ENCODE assay signal across 8 mouse cellular contexts in the genomic region with DNA sequence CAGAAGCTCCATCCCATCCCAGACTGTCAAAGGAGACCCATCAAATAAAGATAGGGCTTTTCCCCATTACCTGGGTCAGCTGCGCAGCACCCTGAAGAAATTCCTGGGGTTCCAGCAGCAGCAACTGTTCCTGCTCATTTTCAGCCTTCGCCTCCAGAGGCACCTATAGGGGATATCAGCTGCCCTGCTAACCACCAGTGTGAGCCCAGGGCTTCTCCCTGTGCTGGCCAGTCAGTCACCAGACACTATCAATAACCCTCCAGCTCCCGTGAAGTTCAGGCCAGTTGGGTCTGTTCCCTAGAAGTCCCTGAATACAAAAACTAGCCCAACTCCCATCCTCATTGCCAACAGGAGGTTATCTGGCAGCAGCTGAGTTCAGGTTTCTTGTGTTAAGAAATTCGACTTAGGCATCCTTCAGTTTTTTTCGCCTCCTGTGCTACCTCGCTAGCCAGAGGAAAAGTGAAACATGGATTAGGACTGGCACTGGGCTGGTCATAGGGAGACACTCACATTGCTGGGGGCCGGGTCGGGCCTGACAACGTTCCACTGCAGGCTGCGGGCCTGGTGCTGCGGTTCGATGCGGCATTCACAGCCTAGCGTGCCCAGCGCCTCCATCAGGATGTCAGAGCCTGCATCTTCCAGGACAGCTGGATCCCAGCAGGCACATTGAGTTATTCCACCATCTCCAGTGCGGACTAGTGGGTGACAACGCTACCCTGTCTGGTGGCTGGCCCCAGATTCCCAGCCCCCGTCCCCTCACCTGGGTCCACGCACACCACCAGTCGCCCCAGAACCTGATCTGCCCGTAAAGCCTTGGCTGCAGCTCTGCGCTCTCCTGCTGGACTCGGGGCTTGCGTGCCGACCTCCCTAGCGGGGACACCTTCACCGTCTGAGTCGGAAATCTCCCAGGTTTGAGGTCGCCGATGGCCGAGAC. TPM values are rescaled to one million over a fixed set of nuclear protein-coding genes. Genes with fewer than 3 reads are reported as not detected.
DNase-seq lines count a peak whose midpoint lies in the region; ATAC-seq and TF ChIP-seq lines count a peak whose summit lies in the region.

No protein-coding gene starts in this region.

- no peak for TF ChIP-seq EP300 in heart, adult 2 months (IDR thresholded peaks at IDR 0.05; ENCODE audit: insufficient read depth, low read depth, low read length)

- TF ChIP-seq CTCF in heart, adult 2 months (IDR thresholded peaks at IDR 0.05): no peak

- H3K4me1 ChIP-seq in heart, adult 2 months (ENCODE audit: control insufficient read depth, insufficient read depth, low read length): peaks cover 3% of the 10 kb centered on the region
- H3K4me1 ChIP-seq in embryonic facial prominence, embryonic 14.5 days (ENCODE audit: control insufficient read depth, insufficient read depth, low read length): peaks cover 10% of the 10 kb centered on the region
- peaks cover 25% of the 10 kb centered on the region for H3K4me1 ChIP-seq in limb, embryonic 11.5 days (ENCODE audit: control insufficient read depth, insufficient read depth, low read length)
- H3K4me1 ChIP-seq in neural tube, embryonic 14.5 days (ENCODE audit: control insufficient read depth, insufficient read depth, low read length): peaks cover 30% of the 10 kb centered on the region

- no peak for TF ChIP-seq POLR2A in heart, adult 2 months (IDR thresholded peaks at IDR 0.05; ENCODE audit: insufficient read depth, low read depth, low read length)

- intact Hi-C loops in heart, adult 2 months (cut with DNase I): no loop called here

- WGBS in heart, adult 2 months: 10% methylated on average over 31 of the region's 31 CpGs
- 11% methylated on average over 23 of the region's 31 CpGs for WGBS in embryonic facial prominence, embryonic 14.5 days
- WGBS in limb, embryonic 11.5 days: 11% methylated on average over 31 of the region's 31 CpGs
- WGBS in neural tube, embryonic 14.5 days: 10% methylated on average over 31 of the region's 31 CpGs

- no peaks in the 10 kb centered on the region for H3K9me3 ChIP-seq in embryonic facial prominence, embryonic 14.5 days (ENCODE audit: control insufficient read depth, low read length)
- no peaks in the 10 kb centered on the region for H3K9me3 ChIP-seq in limb, embryonic 11.5 days (ENCODE audit: control insufficient read depth, low read length)
- no peaks in the 10 kb centered on the region for H3K9me3 ChIP-seq in neural tube, embryonic 14.5 days (ENCODE audit: control insufficient read depth, low read length)

- no peaks in the 10 kb centered on the region for H3K79me2 ChIP-seq in heart, adult 2 months (replicated peaks; ENCODE audit: control insufficient read depth, insufficient read depth, low read length)

- no peaks in the 10 kb centered on the region for H3K27me3 ChIP-seq in heart, adult 2 months (ENCODE audit: control insufficient read depth, insufficient read depth, low read length)
- no peaks in the 10 kb centered on the region for H3K27me3 ChIP-seq in embryonic facial prominence, embryonic 14.5 days (replicated peaks; ENCODE audit: control insufficient read depth, insufficient read depth, low read length)
- no peaks in the 10 kb centered on the region for H3K27me3 ChIP-seq in limb, embryonic 11.5 days (ENCODE audit: control insufficient read depth, insufficient read depth, low read length)
- H3K27me3 ChIP-seq in neural tube, embryonic 14.5 days (ENCODE audit: control insufficient read depth, insufficient read depth, low read length): no peaks in the 10 kb centered on the region

- H3K4me2 ChIP-seq in embryonic facial prominence, embryonic 14.5 days (ENCODE audit: low read depth, low read length): peak overlapping the region; percentile 90
- peak overlapping the region; percentile 59 for H3K4me2 ChIP-seq in limb, embryonic 11.5 days (ENCODE audit: low read depth, severe bottlenecking)
- H3K4me2 ChIP-seq in neural tube, embryonic 14.5 days (ENCODE audit: low read depth, low read length): peak overlapping the region; percentile 95

- peak; percentile 4; the same call in 1 of the 2 replicates for ATAC-seq in embryonic facial prominence, embryonic 14.5 days (ENCODE audit: low read depth)
- peak; percentile 6; the same call in 1 of the 2 replicates for ATAC-seq in limb, embryonic 11.5 days (ENCODE audit: insufficient number of reproducible peaks, low FRiP score, low TSS enrichment, low read depth)
- peak; percentile 22; the same call in 1 of the 2 replicates for ATAC-seq in neural tube, embryonic 14.5 days (ENCODE audit: low read depth)

- DNase-seq in heart, adult 2 months: no peak
- DNase-seq in heart, adult 9 months (ENCODE audit: low spot score in 2 of 2): no peak
- DNase-seq in CD4-positive helper T cell, adult 2 months (ENCODE audit: low read depth, low spot score): peak; percentile 22
- DNase-seq in embryonic facial prominence, embryonic 14.5 days (ENCODE audit: low spot score): no peak
- DNase-seq in limb, embryonic 11.5 days (ENCODE audit: low spot score): peak; percentile 35
- DNase-seq in frontal cortex, postnatal 25 days (ENCODE audit: low spot score in 2 of 2): no peak
- no peak for DNase-seq in testis, postnatal 10 days (ENCODE audit: low spot score)

- H3K27ac ChIP-seq in heart, adult 2 months: peak overlapping the region; percentile 92
- H3K27ac ChIP-seq in embryonic facial prominence, embryonic 14.5 days (replicated peaks; ENCODE audit: low read depth, low read length): peak overlapping the region; percentile 76; the same call in 1 of the 2 replicates
- no peak overlapping the region; the same call in 1 of the 2 replicates for H3K27ac ChIP-seq in limb, embryonic 11.5 days (replicated peaks; ENCODE audit: low read depth, low read length)
- H3K27ac ChIP-seq in neural tube, embryonic 14.5 days (ENCODE audit: low read depth, low read length): peak overlapping the region; percentile 83

- H3K4me3 ChIP-seq in heart, adult 2 months: peak overlapping the region; percentile 93
- H3K4me3 ChIP-seq in embryonic facial prominence, embryonic 14.5 days (ENCODE audit: low read depth, low read length): peak overlapping the region; percentile 83
- peak overlapping the region; percentile 81 for H3K4me3 ChIP-seq in limb, embryonic 11.5 days (ENCODE audit: low read depth, low read length)
- H3K4me3 ChIP-seq in neural tube, embryonic 14.5 days (ENCODE audit: low read depth, low read length): peak overlapping the region; percentile 81

- H3K36me3 ChIP-seq in heart, adult 2 months (ENCODE audit: control insufficient read depth, insufficient read depth, low read length): no peaks in the 10 kb centered on the region
- peaks cover 62% of the 10 kb centered on the region for H3K36me3 ChIP-seq in embryonic facial prominence, embryonic 14.5 days (ENCODE audit: control insufficient read depth, insufficient read depth, low read length)
- peaks cover 36% of the 10 kb centered on the region for H3K36me3 ChIP-seq in limb, embryonic 11.5 days (ENCODE audit: control insufficient read depth, insufficient read depth, low read length)
- peaks cover 61% of the 10 kb centered on the region for H3K36me3 ChIP-seq in neural tube, embryonic 14.5 days (ENCODE audit: control insufficient read depth, insufficient read depth, low read length)

- peak overlapping the region; percentile 94 for H3K9ac ChIP-seq in heart, adult 2 months (ENCODE audit: low read depth, low read length)
- H3K9ac ChIP-seq in embryonic facial prominence, embryonic 14.5 days (ENCODE audit: low read depth, low read length): peak overlapping the region; percentile 90
- H3K9ac ChIP-seq in limb, embryonic 11.5 days (ENCODE audit: low read length): peak overlapping the region; percentile 70
- peak overlapping the region; percentile 85 for H3K9ac ChIP-seq in neural tube, embryonic 14.5 days (replicated peaks; ENCODE audit: low read depth, low read length)

RNA-seq across cellular contexts. Expression of a gene that starts 0.6 kb away (rescaled TPM):
- total RNA-seq in heart, adult 2 months (2021): 10 to 100 TPM; 16.9 to 18.3 TPM
- 19.3 and 20.3 TPM in 2 replicates for polyA plus RNA-seq in heart, adult 2 months (2012; rRNA removed)
- 23.0 and 24.9 TPM in 2 replicates for polyA plus RNA-seq in embryonic facial prominence, embryonic 14.5 days (2014; fragmentation: Nextera tagmentation; extraction: Ambion mirVana)
- polyA plus RNA-seq in limb, embryonic 11.5 days (2014; fragmentation: Nextera tagmentation; extraction: Ambion mirVana): 20.5 and 20.8 TPM in 2 replicates
- 21.4 and 23.7 TPM in 2 replicates for polyA plus RNA-seq in neural tube, embryonic 14.5 days (2014; fragmentation: Nextera tagmentation; extraction: Ambion mirVana)

RNA-seq across cellular contexts. Expression of a gene that starts 0.6 kb away (rescaled TPM):
- total RNA-seq in heart, adult 2 months (2021): 100 to 1,000 TPM in 1 of 2 experiments, 10 to 100 TPM in 1; 95.6 to 102 TPM
- 102 and 133 TPM in 2 replicates for polyA plus RNA-seq in heart, adult 2 months (2012; rRNA removed)
- polyA plus RNA-seq in embryonic facial prominence, embryonic 14.5 days (2014; fragmentation: Nextera tagmentation; extraction: Ambion mirVana): 78.5 and 78.7 TPM in 2 replicates
- polyA plus RNA-seq in limb, embryonic 11.5 days (2014; fragmentation: Nextera tagmentation; extraction: Ambion mirVana): 82.3 and 84.8 TPM in 2 replicates
- 85.5 and 86.4 TPM in 2 replicates for polyA plus RNA-seq in neural tube, embryonic 14.5 days (2014; fragmentation: Nextera tagmentation; extraction: Ambion mirVana)

RNA-seq across cellular contexts. Expression of a gene that starts 2.0 kb away (rescaled TPM):
- 10 to 100 TPM; 30.7 to 37.7 TPM for total RNA-seq in heart, adult 2 months (2021)
- polyA plus RNA-seq in heart, adult 2 months (2012; rRNA removed): 46.4 and 55.2 TPM in 2 replicates
- 37.5 and 46.1 TPM in 2 replicates for polyA plus RNA-seq in embryonic facial prominence, embryonic 14.5 days (2014; fragmentation: Nextera tagmentation; extraction: Ambion mirVana)
- 51.5 and 53.0 TPM in 2 replicates for polyA plus RNA-seq in limb, embryonic 11.5 days (2014; fragmentation: Nextera tagmentation; extraction: Ambion mirVana)
- 98.0 and 115 TPM in 2 replicates for polyA plus RNA-seq in neural tube, embryonic 14.5 days (2014; fragmentation: Nextera tagmentation; extraction: Ambion mirVana)

RNA-seq across cellular contexts. Expression of a gene that starts 7.9 kb away (rescaled TPM):
- 10 to 100 TPM; 30.4 to 33.8 TPM for total RNA-seq in heart, adult 2 months (2021)
- 47.0 and 66.2 TPM in 2 replicates for polyA plus RNA-seq in heart, adult 2 months (2012; rRNA removed)
- polyA plus RNA-seq in embryonic facial prominence, embryonic 14.5 days (2014; fragmentation: Nextera tagmentation; extraction: Ambion mirVana): 40.8 and 41.7 TPM in 2 replicates
- polyA plus RNA-seq in limb, embryonic 11.5 days (2014; fragmentation: Nextera tagmentation; extraction: Ambion mirVana): 36.8 and 42.1 TPM in 2 replicates
- 74.5 and 83.8 TPM in 2 replicates for polyA plus RNA-seq in neural tube, embryonic 14.5 days (2014; fragmentation: Nextera tagmentation; extraction: Ambion mirVana)

RNA-seq across cellular contexts. Expression of a gene that starts 8.2 kb away (rescaled TPM):
- total RNA-seq in heart, adult 2 months (2021): 10 to 100 TPM; 18.2 to 22.7 TPM
- 17.8 and 17.9 TPM in 2 replicates for polyA plus RNA-seq in heart, adult 2 months (2012; rRNA removed)
- polyA plus RNA-seq in embryonic facial prominence, embryonic 14.5 days (2014; fragmentation: Nextera tagmentation; extraction: Ambion mirVana): 47.5 and 48.0 TPM in 2 replicates
- 65.1 and 66.0 TPM in 2 replicates for polyA plus RNA-seq in limb, embryonic 11.5 days (2014; fragmentation: Nextera tagmentation; extraction: Ambion mirVana)
- 69.2 and 75.7 TPM in 2 replicates for polyA plus RNA-seq in neural tube, embryonic 14.5 days (2014; fragmentation: Nextera tagmentation; extraction: Ambion mirVana)

Comparison
In these comparisons a context has a peak if more than half of its experiments do, and no peak if none do; other contexts are left out.
1. DNase-seq: peak in CD4-positive helper T cell, adult 2 months (single experiment) and limb, embryonic 11.5 days (single experiment); none in heart, adult 2 months (0 of 2), heart, adult 9 months (0 of 2), embryonic facial prominence, embryonic 14.5 days (single experiment), frontal cortex, postnatal 25 days (0 of 2) and testis, postnatal 10 days (single experiment).
2. Peak in every context shown above with its lines, with median percentiles within 50 percentile points of each other: H3K4me3 ChIP-seq, H3K9ac ChIP-seq, ATAC-seq and H3K4me2 ChIP-seq.